Mouse (Mus musculus) forebrain, embryonic 15.5 days (tissue): ENCODE data around the gene Chpf. TPM values are rescaled to one million over a fixed set of nuclear protein-coding genes. Genes with fewer than 3 reads are reported as not detected.

Experiments used
- ATAC-seq: fragments of 200-750 bp; cut with Nextera tagmentation; replicated peaks from 2 replicates; pipeline ENCODE4 v1.8.0; 2017; ENCODE audit warnings: mild to moderate bottlenecking, moderate TSS enrichment, moderate library complexity
- H3K27ac ChIP-seq: fragments of 300-500 bp; sonication (generic); replicated peaks from 2 replicates; pipeline ENCODE4 v1.5.1; 2015; ENCODE audit warnings: mild to moderate bottlenecking, inconsistent platforms
- H3K27me3 ChIP-seq: fragments of 300-500 bp; sonication (generic); 2 replicates; pipeline ENCODE4 v1.6.1; 2015; ENCODE audit warnings: inconsistent platforms
- H3K36me3 ChIP-seq: fragments of 300-500 bp; sonication (generic); 2 replicates; pipeline ENCODE4 v1.6.1; 2015; ENCODE audit warnings: mild to moderate bottlenecking, inconsistent platforms
- H3K4me1 ChIP-seq: fragments of 300-500 bp; sonication (generic); 2 replicates; pipeline ENCODE4 v1.6.1; 2015; ENCODE audit warnings: inconsistent platforms
- H3K4me2 ChIP-seq: fragments of 300-500 bp; sonication (generic); replicated peaks from 2 replicates; pipeline ENCODE4 v1.6.1; 2015; ENCODE audit warnings: mild to moderate bottlenecking, inconsistent platforms
- H3K4me3 ChIP-seq: fragments of 300-500 bp; sonication (generic); 2 replicates; pipeline ENCODE4 v1.5.1; 2015; ENCODE audit warnings: mild to moderate bottlenecking, inconsistent platforms
- H3K9ac ChIP-seq: fragments of 300-500 bp; sonication (generic); replicated peaks from 2 replicates; pipeline ENCODE4 v1.6.1; 2015; ENCODE audit warnings: mild to moderate bottlenecking, inconsistent platforms
- H3K9me3 ChIP-seq: fragments of 300-500 bp; sonication (generic); 2 replicates; pipeline ENCODE4 v1.6.1; 2016; ENCODE audit warnings: inconsistent platforms
- WGBS: fragments of 180-500 bp; shearing (Covaris S2); methylation state at CpG from one replicate; pipeline ENCODE4 v1.1.7; 2015; ENCODE audit warnings: mixed read lengths; 5-methylcytosine and 5-hydroxymethylcytosine counted together
- polyA plus RNA-seq: library from polyadenylated mRNA; unstranded; fragments of >200 nt; fragmentation: Nextera tagmentation; extraction: Ambion mirVana; gene quantifications from 2 replicates; pipeline ENCODE4 v1.2.1, GENCODE M21; 2015

The Chpf gene
- polyA plus RNA-seq, 1 experiment from 2014 or later: 29.2 TPM

DNA sequence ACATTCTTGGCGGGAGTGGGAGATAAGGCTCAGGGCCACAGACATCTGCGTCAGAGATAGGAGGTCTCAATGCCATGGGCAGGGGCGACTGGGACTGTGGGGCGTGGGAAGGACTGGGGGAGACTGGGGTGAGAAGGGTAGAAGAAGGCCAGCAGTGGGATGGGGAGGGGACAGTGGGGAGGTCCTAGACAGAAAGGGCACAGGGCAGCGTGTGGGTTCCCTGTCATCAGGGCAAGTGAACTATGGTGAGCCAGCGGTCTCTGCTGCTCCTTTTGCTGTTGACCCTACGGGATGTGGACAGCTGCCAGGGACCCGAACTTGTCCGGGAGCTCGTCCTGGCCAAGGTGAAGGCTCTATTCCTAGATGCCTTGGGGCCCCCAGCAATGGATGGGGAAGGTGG is 27.9 kb upstream of the Chpf start, which contains the start of gene Inha:
TSS of gene Inha (plus strand) at position 72 of the 400 bp plus-strand sequence.
- Histone ChIP-seq H3K9me3 (no peaks in the 10 kb centered on the region), H3K4me1 (peaks cover 28% of the 10 kb centered on the region), H3K27me3 (no peaks in the 10 kb centered on the region), H3K4me3 (peak within 1 kb of the TSS; percentile 88), H3K9ac (peak within 1 kb of the TSS; percentile 93), H3K4me2 (peak within 1 kb of the TSS; percentile 91), H3K36me3 (no peaks in the 10 kb centered on the region), H3K27ac (peak within 1 kb of the TSS; percentile 78)
- WGBS: 80% methylated on average over 9 of the region's 10 CpGs
- ATAC-seq: no peak

DNA sequence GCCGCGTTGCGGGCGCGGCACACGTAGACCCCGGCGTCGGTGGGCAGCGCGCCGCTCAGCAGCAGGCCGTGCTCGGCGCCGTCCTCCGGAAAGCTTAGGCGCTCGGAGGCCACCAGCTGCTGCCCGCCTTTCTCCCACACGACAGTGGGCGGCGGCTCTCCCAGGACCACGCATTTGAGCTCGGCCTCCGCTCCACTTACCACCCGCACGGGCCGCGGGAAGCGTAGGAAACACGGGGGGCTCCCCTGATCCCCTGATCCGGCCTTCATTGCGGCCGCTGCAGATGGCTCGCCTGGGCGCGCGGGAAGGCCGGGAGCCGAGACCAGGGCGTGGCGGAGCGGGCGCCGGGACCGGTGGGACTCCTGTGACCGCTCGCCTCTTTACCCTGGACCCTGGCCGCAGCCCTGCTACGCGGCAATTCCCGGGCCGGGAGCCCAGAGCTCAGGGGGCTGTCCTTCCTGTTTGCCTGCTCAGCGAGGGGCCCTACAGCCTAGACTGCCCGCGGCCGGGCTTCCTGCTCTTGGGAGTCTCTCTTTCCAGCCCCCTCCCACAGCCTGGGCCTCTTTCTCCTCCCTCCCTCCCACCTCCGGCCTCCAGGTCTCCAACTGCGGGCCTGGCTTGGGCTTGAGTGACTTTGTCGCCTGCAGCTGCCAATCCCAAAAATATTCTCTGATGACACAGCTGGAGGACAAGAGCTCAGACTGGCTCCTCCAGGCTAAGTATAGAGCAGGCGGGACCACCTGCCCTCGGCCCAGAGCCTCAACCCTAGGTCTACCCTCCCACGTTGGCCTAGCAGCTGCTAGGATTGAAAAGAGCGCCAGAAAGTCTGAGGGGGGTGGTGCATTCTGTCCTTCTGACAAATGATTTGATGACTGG is 27.1 kb upstream of the Chpf start, which contains the start of gene Obsl1:
TSS of gene Obsl1 (minus strand) at position 497 of the 876 bp plus-strand sequence.
- no peaks in the 10 kb centered on the region for H3K27me3 ChIP-seq
- no peaks in the 10 kb centered on the region for H3K9me3 ChIP-seq
- peak within 1 kb of the TSS; percentile 88 for H3K4me3 ChIP-seq
- H3K4me1 ChIP-seq: peaks cover 28% of the 10 kb centered on the region
- peak; percentile 68 for ATAC-seq
- peak within 1 kb of the TSS; percentile 91 for H3K4me2 ChIP-seq
- H3K36me3 ChIP-seq: peaks cover 2% of the 10 kb centered on the region
- peak within 1 kb of the TSS; percentile 93 for H3K9ac ChIP-seq
- under 1% methylated on average over 65 of the region's 65 CpGs for WGBS
- peak within 1 kb of the TSS; percentile 78 for H3K27ac ChIP-seq

DNA sequence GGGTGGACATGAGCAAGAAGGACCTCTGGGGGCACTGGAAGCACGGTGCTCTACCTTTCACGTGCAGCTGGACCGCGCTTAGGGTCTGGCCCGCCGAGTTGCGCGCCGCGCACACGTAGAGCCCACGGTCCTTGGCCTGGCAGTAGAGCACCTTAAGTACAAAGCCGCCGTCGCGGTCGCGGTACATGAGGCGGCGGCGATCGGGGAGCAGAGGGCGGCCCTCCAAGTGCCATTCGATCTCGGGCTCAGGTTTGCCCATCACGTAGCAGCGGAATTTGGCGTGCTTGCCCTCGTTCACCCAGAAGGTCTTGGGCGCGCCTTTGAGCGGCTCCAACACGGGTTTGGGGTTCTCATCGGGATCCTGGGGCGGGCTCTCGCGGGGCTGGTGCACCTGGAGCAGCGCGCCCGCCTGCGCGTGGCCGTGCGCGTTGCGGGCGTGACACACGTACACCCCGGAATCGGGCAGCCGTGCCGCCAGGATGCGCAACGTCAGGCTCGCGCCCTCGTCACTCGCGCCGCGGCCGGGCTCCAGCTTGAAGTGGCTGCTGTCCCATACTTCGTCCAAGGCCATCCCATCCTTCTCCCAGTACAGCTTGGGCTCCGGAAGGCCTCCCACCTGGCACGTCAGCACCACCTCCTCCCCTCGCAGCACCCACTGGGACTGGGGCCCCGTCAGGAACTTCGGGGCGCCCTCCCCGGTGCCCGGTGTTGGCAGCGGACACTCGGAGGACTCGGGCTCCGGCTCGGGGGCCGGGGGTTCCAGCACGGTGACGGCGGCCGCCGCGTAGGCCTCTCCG is 26.2 kb upstream of the Chpf start:
- peaks cover 5% of the 10 kb centered on the region for H3K36me3 ChIP-seq
- peak; percentile 81 for ATAC-seq
- peak overlapping the region; percentile 78 for H3K27ac ChIP-seq
- H3K9ac ChIP-seq: peak overlapping the region; percentile 93
- peak overlapping the region; percentile 91 for H3K4me2 ChIP-seq
- peaks cover 28% of the 10 kb centered on the region for H3K4me1 ChIP-seq
- no peaks in the 10 kb centered on the region for H3K27me3 ChIP-seq
- H3K9me3 ChIP-seq: no peaks in the 10 kb centered on the region
- peak overlapping the region; percentile 88 for H3K4me3 ChIP-seq
- WGBS: under 1% methylated on average over 84 of the region's 84 CpGs

DNA sequence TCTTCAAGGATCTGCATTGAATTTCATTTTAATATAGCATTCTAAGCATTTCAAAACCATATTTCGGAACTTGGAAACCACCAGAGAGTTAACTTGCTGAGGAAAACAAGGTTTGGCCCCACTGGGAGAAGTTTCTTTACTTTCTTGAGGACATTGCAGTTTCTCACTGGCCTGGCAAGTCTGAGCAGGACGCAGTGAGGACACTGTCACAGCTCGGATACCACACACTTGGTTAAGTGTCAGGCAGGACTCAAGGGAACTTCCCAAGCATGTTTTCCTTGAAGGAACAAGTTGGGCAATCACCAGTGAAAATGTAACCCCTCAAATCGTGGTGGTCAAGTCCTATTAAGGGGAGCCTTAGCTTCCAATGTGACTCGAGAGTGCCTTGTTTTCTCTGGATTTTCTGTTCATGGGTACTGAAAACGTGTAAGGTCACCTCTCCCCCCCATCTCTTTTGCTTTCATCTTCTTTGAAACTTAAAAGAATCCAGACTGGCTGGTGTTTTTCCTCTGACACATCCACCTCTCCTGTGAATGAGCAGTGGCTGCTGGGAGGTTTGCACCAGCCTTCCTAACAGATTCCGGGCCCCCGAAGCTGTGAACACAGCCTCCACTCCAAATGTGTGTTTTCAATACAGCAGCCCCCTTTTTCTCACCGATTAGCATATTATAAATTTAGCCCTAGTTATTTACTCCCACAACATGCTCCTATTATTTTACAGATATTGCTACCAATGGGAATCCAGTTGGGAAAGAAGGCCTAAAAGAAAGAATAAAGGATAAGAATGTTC is 25.3 kb upstream of the Chpf start:
- H3K36me3 ChIP-seq: peaks cover 5% of the 10 kb centered on the region
- peak overlapping the region; percentile 93 for H3K9ac ChIP-seq
- peak overlapping the region; percentile 91 for H3K4me2 ChIP-seq
- no peaks in the 10 kb centered on the region for H3K27me3 ChIP-seq
- no peaks in the 10 kb centered on the region for H3K9me3 ChIP-seq
- 60% methylated on average over 9 of the region's 9 CpGs for WGBS
- peaks cover 28% of the 10 kb centered on the region for H3K4me1 ChIP-seq
- peak overlapping the region; percentile 78; the same call in 1 of the 2 replicates for H3K27ac ChIP-seq
- H3K4me3 ChIP-seq: peak overlapping the region; percentile 88
- ATAC-seq: no peak

DNA sequence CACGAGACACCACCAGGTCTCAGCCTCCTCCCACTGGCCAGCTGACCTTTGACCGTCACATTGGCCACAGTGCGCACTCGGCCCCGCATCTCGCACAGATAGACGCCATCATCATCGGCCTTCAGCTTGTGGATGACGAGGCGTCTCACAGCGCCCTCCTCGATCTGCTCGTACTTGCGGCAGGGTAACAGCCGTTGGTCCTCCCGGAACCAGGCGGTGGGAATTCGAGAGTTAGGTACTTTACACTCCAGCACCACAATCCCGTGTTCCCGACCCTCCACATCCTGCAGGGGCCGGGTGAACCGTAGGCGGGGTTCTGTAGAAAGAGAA is 24.5 kb upstream of the Chpf start:
- Histone ChIP-seq H3K9me3 (no peaks in the 10 kb centered on the region), H3K4me2 (no peak overlapping the region), H3K9ac (no peak overlapping the region), H3K36me3 (peaks cover 8% of the 10 kb centered on the region), H3K4me1 (peaks cover 28% of the 10 kb centered on the region), H3K4me3 (no peak overlapping the region), H3K27me3 (no peaks in the 10 kb centered on the region), H3K27ac (no peak overlapping the region)
- no peak for ATAC-seq
- 70% methylated on average over 23 of the region's 23 CpGs for WGBS

DNA sequence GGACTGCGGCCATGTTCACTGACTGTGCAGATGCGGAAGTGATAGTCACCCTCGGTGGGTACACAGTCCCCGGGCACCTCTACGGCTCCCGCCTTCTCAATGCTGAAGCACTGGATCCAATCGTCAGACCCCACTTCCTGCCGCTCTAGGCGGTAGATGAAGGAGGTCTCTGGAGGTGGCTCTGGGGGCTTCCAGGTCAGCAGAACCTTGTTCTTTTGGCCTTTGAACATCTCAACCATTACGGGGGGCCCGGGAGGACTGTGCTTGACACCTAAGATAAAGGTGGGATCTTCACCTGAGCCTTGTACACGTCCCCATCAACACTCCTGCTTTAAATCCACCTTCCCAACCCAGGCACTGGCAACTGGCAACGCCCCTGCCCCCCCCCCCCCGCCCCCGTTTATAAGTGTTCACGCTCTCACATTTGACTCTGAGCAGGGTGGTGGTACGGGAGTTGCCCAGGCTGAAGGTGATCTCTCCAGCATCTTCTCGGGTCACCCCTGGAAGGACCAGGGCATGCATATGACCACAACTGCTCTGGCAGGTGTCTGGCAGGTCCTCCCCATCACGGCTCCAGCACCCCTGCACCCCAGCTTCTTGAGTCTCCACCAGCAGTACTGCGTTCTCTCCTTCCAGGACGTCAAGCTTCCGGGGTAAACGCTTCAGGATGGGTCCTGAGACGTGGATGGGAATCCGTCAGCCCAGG is 24.0 kb upstream of the Chpf start:
- H3K4me3 ChIP-seq: no peak overlapping the region
- no peak overlapping the region for H3K27ac ChIP-seq
- H3K36me3 ChIP-seq: peaks cover 8% of the 10 kb centered on the region
- WGBS: 90% methylated on average over 25 of the region's 25 CpGs
- no peaks in the 10 kb centered on the region for H3K27me3 ChIP-seq
- H3K4me2 ChIP-seq: no peak overlapping the region
- H3K9me3 ChIP-seq: no peaks in the 10 kb centered on the region
- no peak for ATAC-seq
- H3K9ac ChIP-seq: no peak overlapping the region
- peaks cover 28% of the 10 kb centered on the region for H3K4me1 ChIP-seq

DNA sequence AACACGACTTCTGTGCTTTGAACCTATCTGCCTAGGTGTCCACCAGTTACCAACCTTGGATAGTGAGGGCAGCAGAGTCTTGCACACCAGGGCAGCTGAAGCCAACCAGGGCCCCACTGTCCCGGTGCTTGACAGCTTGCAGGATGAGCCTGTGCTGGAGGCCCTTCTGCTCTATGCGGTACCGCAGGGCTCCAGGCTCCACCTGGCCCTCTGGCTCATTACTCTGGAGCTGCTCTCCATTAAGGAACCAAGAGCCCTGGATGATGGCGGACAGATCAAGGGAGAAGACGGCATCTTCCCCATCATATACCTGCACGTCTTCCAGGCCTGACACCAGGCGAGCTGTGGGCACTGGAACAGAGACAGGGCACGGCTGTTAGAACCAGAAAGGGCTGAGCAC is 22.8 kb upstream of the Chpf start:
- WGBS: 95% methylated on average over 9 of the region's 9 CpGs

DNA sequence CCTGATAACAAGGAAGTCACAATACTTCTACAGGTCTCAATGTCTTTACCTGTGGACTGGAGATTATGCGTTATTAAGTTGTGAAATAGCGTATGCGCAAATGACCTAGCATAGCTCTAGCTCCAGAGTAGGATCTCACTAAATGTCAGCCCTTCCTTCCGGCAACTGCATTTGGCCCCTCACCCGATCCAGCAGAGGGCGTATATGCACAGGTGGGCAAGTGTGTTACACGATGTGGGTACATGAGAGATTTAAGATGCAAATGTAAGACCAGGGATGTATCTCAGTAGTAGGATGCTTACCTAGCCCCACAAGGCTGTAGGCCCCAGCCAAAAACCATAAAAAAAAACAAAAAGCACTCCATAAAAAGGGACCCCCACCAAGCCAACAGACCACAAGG is 20.3 kb upstream of the Chpf start:
- ATAC-seq: no peak
- Histone ChIP-seq H3K27me3 (no peaks in the 10 kb centered on the region), H3K4me1 (peaks cover 14% of the 10 kb centered on the region), H3K4me3 (no peak overlapping the region), H3K9me3 (no peaks in the 10 kb centered on the region), H3K27ac (no peak overlapping the region), H3K9ac (no peak overlapping the region), H3K4me2 (no peak overlapping the region), H3K36me3 (peaks cover 8% of the 10 kb centered on the region)
- 82% methylated on average over 7 of the region's 7 CpGs for WGBS

More for the DNA sequence above, 22.8 kb upstream of the Chpf start:
- Histone ChIP-seq H3K27ac (no peak overlapping the region), H3K36me3 (peaks cover 8% of the 10 kb centered on the region), H3K4me3 (no peak overlapping the region), H3K9ac (no peak overlapping the region), H3K4me2 (no peak overlapping the region), H3K4me1 (peaks cover 28% of the 10 kb centered on the region), H3K27me3 (no peaks in the 10 kb centered on the region), H3K9me3 (no peaks in the 10 kb centered on the region)
- no peak for ATAC-seq

DNA sequence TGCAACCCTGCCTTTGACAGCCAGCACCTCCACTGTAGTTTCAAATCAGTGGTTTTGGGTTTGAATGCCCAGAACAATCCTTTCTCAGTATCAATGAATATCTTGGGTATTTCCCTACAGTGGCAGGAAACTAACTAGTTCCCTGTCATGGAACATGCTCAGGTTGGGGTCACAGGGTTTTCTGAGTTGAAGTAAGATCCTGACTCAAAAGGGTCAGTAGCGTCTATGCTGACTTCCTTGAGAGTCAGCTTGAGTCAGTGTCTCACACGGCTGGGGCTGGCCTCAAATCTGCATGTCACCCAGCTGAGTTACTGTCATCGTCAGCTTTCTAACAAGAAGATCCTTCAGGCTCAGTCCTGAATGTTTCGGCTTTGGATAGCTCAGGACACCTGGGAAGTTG is 19.8 kb upstream of the Chpf start:
- Histone ChIP-seq H3K4me2 (no peak overlapping the region), H3K27me3 (no peaks in the 10 kb centered on the region), H3K4me3 (no peak overlapping the region), H3K36me3 (peaks cover 8% of the 10 kb centered on the region), H3K4me1 (peaks cover 9% of the 10 kb centered on the region; the same call in 1 of the 2 replicates), H3K9ac (no peak overlapping the region), H3K9me3 (no peaks in the 10 kb centered on the region), H3K27ac (no peak overlapping the region)
- ATAC-seq: no peak
- 90% methylated on average over 4 of the region's 4 CpGs for WGBS

DNA sequence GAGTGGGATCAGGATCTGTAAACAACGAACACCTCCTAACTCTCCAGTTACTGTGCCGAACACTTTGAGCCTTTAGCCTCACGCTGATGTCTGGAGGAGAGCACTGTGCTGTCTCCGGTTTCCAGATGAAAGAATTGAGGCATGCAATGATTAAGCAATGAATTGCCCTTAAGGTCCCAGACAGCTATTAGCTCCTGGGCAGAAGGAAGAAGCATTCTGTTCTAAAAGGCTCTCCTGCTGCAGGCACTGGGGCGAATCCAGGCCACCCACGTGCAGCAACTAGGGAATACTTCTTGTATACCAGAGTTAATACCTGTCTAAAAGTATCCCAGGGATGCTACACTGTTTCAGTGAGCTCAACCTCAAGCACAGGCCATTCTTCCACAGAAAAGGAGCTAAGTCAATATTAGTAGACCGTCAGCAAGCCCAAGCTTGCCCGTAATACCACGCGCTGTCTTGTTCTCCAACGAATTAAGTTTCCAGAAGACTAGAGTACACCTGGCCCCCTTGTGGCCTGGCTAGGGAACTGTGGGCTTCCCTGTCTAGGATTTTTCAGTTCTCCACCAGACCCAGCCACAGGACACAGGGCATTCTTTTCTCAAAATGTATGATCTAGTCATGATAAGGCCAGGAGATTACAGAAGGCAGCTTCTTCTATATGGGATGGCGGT is 15.9 kb upstream of the Chpf start:
- ATAC-seq: no peak; the same call in 1 of the 2 replicates
- Histone ChIP-seq H3K27me3 (no peaks in the 10 kb centered on the region), H3K9ac (no peak overlapping the region), H3K4me3 (no peak overlapping the region), H3K9me3 (no peaks in the 10 kb centered on the region), H3K36me3 (peaks cover 3% of the 10 kb centered on the region; the same call in 1 of the 2 replicates), H3K27ac (no peak overlapping the region), H3K4me2 (no peak overlapping the region), H3K4me1 (0 out of 2 replicates have a peak, but pooled peaks cover 3% of the 10 kb centered on the region)
- 46% methylated on average over 12 of the region's 12 CpGs for WGBS
